Mouse (Mus musculus): ENCODE data around the gene Taf1a. TPM values are rescaled to one million over a fixed set of nuclear protein-coding genes. Genes with fewer than 3 reads are reported as not detected.

Taf1a gene
- polyA plus RNA-seq, 1 experiment, result 25.8 TPM

GRCm38 (mm10) chr1:183419741-183420140, 31.0 kb downstream of the Taf1a start:
- Histone ChIP-seq H3K4me3 (replicated peaks; ENCODE audit: insufficient read depth, low read depth, low read length) (no peak overlapping the region), H3K27ac (ENCODE audit: insufficient read depth, low read length) (no peak overlapping the region), H3K4me1 (ENCODE audit: control insufficient read depth, insufficient read depth, low read length) (peaks cover 5% of the 10 kb centered on the region; the same call in 1 of the 2 replicates), H3K27me3 (ENCODE audit: control insufficient read depth, insufficient read depth, low read length) (no peaks in the 10 kb centered on the region)
- WGBS, result 44% methylated on average over 7 of the region's 7 CpGs
- no peak for TF ChIP-seq POLR2A (IDR thresholded peaks at IDR 0.05; ENCODE audit: borderline replicate concordance, insufficient read depth, low read length)
- TF ChIP-seq CTCF (IDR thresholded peaks at IDR 0.05; ENCODE audit: borderline replicate concordance, insufficient read depth, low read depth, low read length), result no peak
- peak in 1 of 2 experiments; percentile 28 for DNase-seq

- 85% methylated on average over 10 of the region's 10 CpGs for WGBS
- DNase-seq, result no peak
- Histone ChIP-seq H3K4me1 (ENCODE audit: control insufficient read depth, insufficient read depth, low read length) (peaks cover 5% of the 10 kb centered on the region; the same call in 1 of the 2 replicates), H3K27ac (ENCODE audit: insufficient read depth, low read length) (no peak overlapping the region), H3K4me3 (replicated peaks; ENCODE audit: insufficient read depth, low read depth, low read length) (no peak overlapping the region), H3K27me3 (ENCODE audit: control insufficient read depth, insufficient read depth, low read length) (no peaks in the 10 kb centered on the region)
- no peak for TF ChIP-seq CTCF (IDR thresholded peaks at IDR 0.05; ENCODE audit: borderline replicate concordance, insufficient read depth, low read depth, low read length)
- TF ChIP-seq POLR2A (IDR thresholded peaks at IDR 0.05; ENCODE audit: borderline replicate concordance, insufficient read depth, low read length), result no peak
These were observed 31.5 kb downstream of the Taf1a start for GRCm38 (mm10) chr1:183420296-183420695.

DNA sequence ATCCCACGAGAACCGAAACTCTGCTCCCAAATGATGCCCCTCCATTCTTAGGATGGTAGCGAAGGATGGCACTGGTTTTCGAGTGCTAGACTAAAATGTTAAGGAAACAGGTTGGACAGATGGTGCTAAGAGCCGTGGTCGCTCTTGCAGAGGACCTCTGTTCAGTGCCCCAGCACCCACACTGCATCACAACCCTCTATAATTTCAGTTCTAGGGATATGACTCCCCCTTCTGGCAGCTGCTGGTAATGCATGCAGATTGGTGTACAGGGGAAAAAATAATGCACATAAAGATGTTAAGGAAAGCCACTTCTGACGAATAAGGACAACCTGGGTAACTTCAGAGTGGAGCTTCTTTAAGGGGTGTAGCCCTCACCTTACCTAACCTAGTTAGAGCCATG, 35.3 kb downstream of the Taf1a start:
- no peak overlapping the region for H3K4me3 ChIP-seq (replicated peaks; ENCODE audit: insufficient read depth, low read depth, low read length)
- no peak for DNase-seq
- H3K4me1 ChIP-seq (ENCODE audit: control insufficient read depth, insufficient read depth, low read length), result peaks cover 5% of the 10 kb centered on the region; the same call in 1 of the 2 replicates
- TF ChIP-seq POLR2A (IDR thresholded peaks at IDR 0.05; ENCODE audit: borderline replicate concordance, insufficient read depth, low read length) (no peak), CTCF (IDR thresholded peaks at IDR 0.05; ENCODE audit: borderline replicate concordance, insufficient read depth, low read depth, low read length) (no peak)
- H3K27ac ChIP-seq (ENCODE audit: insufficient read depth, low read length), result no peak overlapping the region
- H3K27me3 ChIP-seq (ENCODE audit: control insufficient read depth, insufficient read depth, low read length), result no peaks in the 10 kb centered on the region
- WGBS, result 92% methylated on average over 7 of the region's 7 CpGs

DNA sequence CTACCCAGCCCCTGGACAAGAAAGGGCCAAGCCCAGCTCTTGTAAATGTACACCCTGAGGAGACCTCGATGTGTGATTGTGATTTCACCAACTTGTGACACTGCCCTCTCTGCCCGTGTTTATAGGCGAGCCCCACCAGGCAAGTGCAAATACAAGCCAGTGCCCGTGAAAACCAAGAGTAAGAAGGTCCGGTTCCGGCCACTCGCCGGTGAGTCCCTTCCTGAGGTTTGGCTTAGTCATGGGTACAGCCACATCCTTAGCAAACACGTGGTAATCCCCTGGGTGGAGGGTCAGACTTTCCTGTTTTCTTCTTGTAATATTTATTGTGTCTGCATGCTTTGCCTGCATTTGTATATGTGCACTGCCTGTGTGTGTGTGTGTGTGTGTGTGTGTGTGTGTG, 46.1 kb downstream of the Taf1a start:
- no peak overlapping the region for H3K4me3 ChIP-seq (replicated peaks; ENCODE audit: insufficient read depth, low read depth, low read length)
- H3K27me3 ChIP-seq (ENCODE audit: control insufficient read depth, insufficient read depth, low read length), result no peaks in the 10 kb centered on the region
- no peak overlapping the region for H3K27ac ChIP-seq (ENCODE audit: insufficient read depth, low read length)
- DNase-seq, result no peak
- WGBS, result 88% methylated on average over 9 of the region's 9 CpGs
- H3K4me1 ChIP-seq (ENCODE audit: control insufficient read depth, insufficient read depth, low read length), result no peaks in the 10 kb centered on the region
- TF ChIP-seq POLR2A (IDR thresholded peaks at IDR 0.05; ENCODE audit: borderline replicate concordance, insufficient read depth, low read length) (no peak), CTCF (IDR thresholded peaks at IDR 0.05; ENCODE audit: borderline replicate concordance, insufficient read depth, low read depth, low read length) (no peak)

DNA sequence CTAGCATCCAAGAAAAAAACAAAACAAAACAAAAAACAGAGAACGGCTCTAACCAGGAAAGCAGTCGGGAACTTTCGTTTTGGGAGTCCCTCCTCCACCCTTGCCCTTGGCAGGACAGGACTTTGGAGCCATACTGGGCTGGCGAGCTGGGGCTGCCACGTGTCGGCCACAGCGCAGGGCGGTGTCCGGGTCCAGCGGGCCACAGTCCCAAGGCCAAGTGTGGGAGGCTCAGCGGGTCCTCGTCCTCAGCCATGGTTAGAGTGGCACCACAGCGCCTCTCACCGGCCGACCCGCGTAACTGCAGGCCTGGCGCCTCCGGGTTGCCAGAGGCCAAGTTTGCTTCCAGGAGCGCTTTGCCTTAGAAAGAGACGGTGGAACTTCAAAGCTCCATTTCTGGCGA, 50.3 kb downstream of the Taf1a start:
- peak; percentile 75 to 80 for DNase-seq
- peaks cover 3% of the 10 kb centered on the region; the same call in 1 of the 2 replicates for H3K4me1 ChIP-seq (ENCODE audit: control insufficient read depth, insufficient read depth, low read length)
- no peaks in the 10 kb centered on the region for H3K27me3 ChIP-seq (ENCODE audit: control insufficient read depth, insufficient read depth, low read length)
- H3K27ac ChIP-seq (ENCODE audit: insufficient read depth, low read length), result no peak overlapping the region
- TF ChIP-seq POLR2A (IDR thresholded peaks at IDR 0.05; ENCODE audit: borderline replicate concordance, insufficient read depth, low read length) (no peak), CTCF (IDR thresholded peaks at IDR 0.05; ENCODE audit: borderline replicate concordance, insufficient read depth, low read depth, low read length) (peak; percentile 82)
- peak overlapping the region; percentile 28 for H3K4me3 ChIP-seq (replicated peaks; ENCODE audit: insufficient read depth, low read depth, low read length)
- 11% methylated on average over 22 of the region's 22 CpGs for WGBS

GRCm38 (mm10) chr1:183442015-183442774, 53.4 kb downstream of the Taf1a start:
- Histone ChIP-seq H3K27me3 (ENCODE audit: control insufficient read depth, insufficient read depth, low read length) (no peaks in the 10 kb centered on the region), H3K4me1 (ENCODE audit: control insufficient read depth, insufficient read depth, low read length) (peaks cover 3% of the 10 kb centered on the region; the same call in 1 of the 2 replicates), H3K4me3 (replicated peaks; ENCODE audit: insufficient read depth, low read depth, low read length) (peak overlapping the region; percentile 46), H3K27ac (ENCODE audit: insufficient read depth, low read length) (no peak overlapping the region; the same call in 1 of the 2 replicates)
- peak; percentile 77 to 86 for DNase-seq
- WGBS, result 9% methylated on average over 19 of the region's 19 CpGs
- peak; percentile 97 for TF ChIP-seq CTCF (IDR thresholded peaks at IDR 0.05; ENCODE audit: borderline replicate concordance, insufficient read depth, low read depth, low read length)
- no peak for TF ChIP-seq POLR2A (IDR thresholded peaks at IDR 0.05; ENCODE audit: borderline replicate concordance, insufficient read depth, low read length)

DNA sequence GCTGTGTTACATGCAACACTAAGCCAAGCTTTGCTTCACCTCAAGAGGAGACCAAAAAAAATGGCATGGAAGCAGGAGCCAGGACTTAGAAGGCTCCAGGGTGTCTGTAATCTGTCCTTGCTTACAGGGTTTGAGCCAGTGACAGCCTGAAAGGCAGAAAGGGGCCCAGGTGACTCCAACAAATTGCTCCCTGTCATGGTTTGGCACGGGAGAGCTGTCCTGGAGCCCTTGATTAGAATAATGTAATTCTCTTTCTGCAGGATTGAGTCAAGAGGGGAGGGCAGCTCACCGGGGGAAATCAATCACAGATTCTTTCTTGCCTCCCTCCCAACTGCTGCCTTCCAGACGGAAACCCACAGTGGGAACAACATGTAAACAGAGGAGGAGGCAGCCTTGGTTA, 64.3 kb downstream of the Taf1a start:
- Histone ChIP-seq H3K27ac (ENCODE audit: insufficient read depth, low read length) (no peak overlapping the region), H3K4me1 (ENCODE audit: control insufficient read depth, insufficient read depth, low read length) (no peaks in the 10 kb centered on the region), H3K27me3 (ENCODE audit: control insufficient read depth, insufficient read depth, low read length) (no peaks in the 10 kb centered on the region), H3K4me3 (replicated peaks; ENCODE audit: insufficient read depth, low read depth, low read length) (no peak overlapping the region)
- TF ChIP-seq POLR2A (IDR thresholded peaks at IDR 0.05; ENCODE audit: borderline replicate concordance, insufficient read depth, low read length), result no peak
- TF ChIP-seq CTCF (IDR thresholded peaks at IDR 0.05; ENCODE audit: borderline replicate concordance, insufficient read depth, low read depth, low read length), result no peak
- WGBS, result 26% methylated on average over 3 of the region's 3 CpGs
- peak in 1 of 2 experiments; percentile 13 for DNase-seq

Other genes with a start within 250 kb of the Taf1a start
- 3.8 and 5.2 TPM in 2 replicates for gene Disp1, start 167.5 kb upstream of the Taf1a start, polyA plus RNA-seq (2012; rRNA removed)
- 49.5 and 53.2 TPM in 2 replicates for gene Aida, start 92.4 kb upstream of the Taf1a start, polyA plus RNA-seq (2012; rRNA removed)
- gene Brox, start 91.7 kb upstream of the Taf1a start, polyA plus RNA-seq (2012; rRNA removed), result 51.8 and 53.0 TPM in 2 replicates
- 167 and 177 TPM in 2 replicates for gene Mia3, start 19.4 kb upstream of the Taf1a start, polyA plus RNA-seq (2012; rRNA removed)
- gene Hhipl2, start 29.2 kb downstream of the Taf1a start, polyA plus RNA-seq (2012; rRNA removed), result 0.24 and 0.33 TPM in 2 replicates